Mouse (Mus musculus): ENCODE data around the gene Pex11a. TPM values are rescaled to one million over a fixed set of nuclear protein-coding genes. Genes with fewer than 3 reads are reported as not detected.

The Pex11a gene
- total and polyA plus RNA-seq, 3 experiments: 16.4 to 19.0 (median 18.1) TPM

DNA sequence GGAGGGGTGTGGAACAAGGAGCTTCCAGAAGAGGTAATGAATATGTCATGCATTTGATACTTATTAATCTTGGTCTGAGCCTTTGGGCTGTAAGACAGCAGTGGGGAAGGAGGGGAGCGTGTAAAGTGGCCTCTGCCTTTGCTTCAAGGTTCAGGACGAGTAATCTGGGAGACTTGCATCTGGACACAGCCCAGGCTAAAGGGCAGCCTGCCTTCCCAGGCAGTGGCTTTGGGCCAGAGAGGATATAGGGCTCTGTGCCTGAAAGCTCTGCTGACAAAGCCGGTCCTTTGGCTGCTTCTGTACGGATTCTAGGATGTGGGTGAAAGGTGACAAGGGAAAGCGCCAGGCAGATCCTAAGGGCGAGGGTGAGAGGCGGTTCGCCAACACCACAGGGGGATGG, 8.4 kb downstream of the Pex11a start:
- Histone ChIP-seq H3K9ac (ENCODE audit: low read depth, low read length) (no peak overlapping the region), H3K27ac (no peak overlapping the region; the same call in 1 of the 2 replicates), H3K4me1 (ENCODE audit: control insufficient read depth, insufficient read depth, low read length) (no peaks in the 10 kb centered on the region; the same call in 1 of the 2 replicates), H3K36me3 (ENCODE audit: control insufficient read depth, insufficient read depth, low read length) (no peaks in the 10 kb centered on the region), H3K4me3 (no peak overlapping the region), H3K27me3 (ENCODE audit: control insufficient read depth, insufficient read depth, low read length) (no peaks in the 10 kb centered on the region), H3K79me2 (replicated peaks; ENCODE audit: control insufficient read depth, insufficient read depth, low read length) (no peaks in the 10 kb centered on the region)
- DNase-seq: peak; percentile 62 to 76
- intact Hi-C loops (cut with DNase I): no loop called here
- no peak for TF ChIP-seq EP300 (IDR thresholded peaks at IDR 0.05; ENCODE audit: insufficient read depth, low read depth, low read length)
- TF ChIP-seq CTCF (IDR thresholded peaks at IDR 0.05): no peak
- TF ChIP-seq POLR2A (IDR thresholded peaks at IDR 0.05; ENCODE audit: insufficient read depth, low read depth, low read length): no peak
- 31% methylated on average over 8 of the region's 8 CpGs for WGBS

DNA sequence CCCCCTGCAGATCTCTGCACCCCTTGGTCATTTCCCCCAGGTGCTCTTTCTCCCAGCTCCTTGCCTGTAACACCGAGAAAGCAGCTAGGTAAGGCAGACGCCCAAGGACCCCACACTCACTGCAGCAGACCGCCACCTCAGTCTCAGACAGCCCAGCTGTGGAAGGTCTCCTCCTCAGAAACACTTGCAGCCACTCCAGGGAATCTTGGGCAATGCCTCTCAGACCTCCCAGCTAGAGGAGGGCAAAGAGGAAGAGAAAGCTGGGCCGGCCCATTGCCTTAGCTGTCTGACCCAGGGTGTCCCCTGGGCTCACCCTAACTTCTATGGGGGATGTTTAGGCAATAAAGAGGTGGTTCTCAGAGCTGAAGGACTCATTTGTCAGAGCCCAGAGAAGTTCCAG, 10.3 kb downstream of the Pex11a start, which contains the start of gene Plin1:
Plin1 (minus strand) TSS at position 282 of the 400 bp plus-strand sequence.
- Histone ChIP-seq H3K27ac (no peak within 1 kb of the TSS), H3K9ac (ENCODE audit: low read depth, low read length) (no peak within 1 kb of the TSS), H3K79me2 (replicated peaks; ENCODE audit: control insufficient read depth, insufficient read depth, low read length) (no peaks in the 10 kb centered on the region), H3K27me3 (ENCODE audit: control insufficient read depth, insufficient read depth, low read length) (no peaks in the 10 kb centered on the region), H3K4me1 (ENCODE audit: control insufficient read depth, insufficient read depth, low read length) (no peaks in the 10 kb centered on the region; the same call in 1 of the 2 replicates), H3K36me3 (ENCODE audit: control insufficient read depth, insufficient read depth, low read length) (no peaks in the 10 kb centered on the region), H3K4me3 (no peak within 1 kb of the TSS)
- TF ChIP-seq POLR2A (IDR thresholded peaks at IDR 0.05; ENCODE audit: insufficient read depth, low read depth, low read length): no peak
- TF ChIP-seq EP300 (IDR thresholded peaks at IDR 0.05; ENCODE audit: insufficient read depth, low read depth, low read length): no peak
- no peak for TF ChIP-seq CTCF (IDR thresholded peaks at IDR 0.05)
- no peak for DNase-seq
- 76% methylated on average over 4 of the region's 4 CpGs for whole genome bisulfite sequencing
- intact Hi-C loops (cut with DNase I): no loop called here

DNA sequence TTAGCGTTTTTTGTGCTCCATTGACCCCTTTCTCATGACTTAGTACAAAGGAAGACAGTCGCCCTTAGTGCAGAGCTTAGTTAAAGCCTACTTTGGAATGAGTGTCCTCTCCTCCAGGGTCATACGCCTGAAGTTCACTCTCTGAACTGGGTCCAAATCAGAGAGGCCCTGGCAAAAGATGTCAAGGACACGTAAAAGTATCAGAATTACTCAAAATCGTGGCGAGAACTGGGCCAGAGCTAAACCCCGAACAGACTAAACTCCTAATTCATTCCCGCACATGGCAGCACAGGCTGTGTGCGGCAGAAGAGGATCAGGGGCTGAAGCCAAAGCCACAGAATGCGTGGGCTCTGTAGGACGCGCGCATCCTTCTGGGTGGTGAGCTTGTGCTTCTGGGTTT, 11.5 kb downstream of the Pex11a start:
- no peaks in the 10 kb centered on the region for H3K36me3 ChIP-seq (ENCODE audit: control insufficient read depth, insufficient read depth, low read length)
- 85% methylated on average over 13 of the region's 13 CpGs for WGBS
- no peak for DNase-seq
- TF ChIP-seq POLR2A (IDR thresholded peaks at IDR 0.05; ENCODE audit: insufficient read depth, low read depth, low read length): no peak
- TF ChIP-seq EP300 (IDR thresholded peaks at IDR 0.05; ENCODE audit: insufficient read depth, low read depth, low read length): no peak
- TF ChIP-seq CTCF (IDR thresholded peaks at IDR 0.05): no peak
- no peaks in the 10 kb centered on the region for H3K27me3 ChIP-seq (ENCODE audit: control insufficient read depth, insufficient read depth, low read length)
- intact Hi-C loops (cut with DNase I): loop anchor here (2.0 kb wide), 1 partner anchor 55 kb away; no protein-coding TSS in a partner anchor
- no peak overlapping the region for H3K4me3 ChIP-seq
- H3K27ac ChIP-seq: no peak overlapping the region
- no peak overlapping the region for H3K9ac ChIP-seq (ENCODE audit: low read depth, low read length)
- no peaks in the 10 kb centered on the region; the same call in 1 of the 2 replicates for H3K4me1 ChIP-seq (ENCODE audit: control insufficient read depth, insufficient read depth, low read length)
- no peaks in the 10 kb centered on the region for H3K79me2 ChIP-seq (replicated peaks; ENCODE audit: control insufficient read depth, insufficient read depth, low read length)

DNA sequence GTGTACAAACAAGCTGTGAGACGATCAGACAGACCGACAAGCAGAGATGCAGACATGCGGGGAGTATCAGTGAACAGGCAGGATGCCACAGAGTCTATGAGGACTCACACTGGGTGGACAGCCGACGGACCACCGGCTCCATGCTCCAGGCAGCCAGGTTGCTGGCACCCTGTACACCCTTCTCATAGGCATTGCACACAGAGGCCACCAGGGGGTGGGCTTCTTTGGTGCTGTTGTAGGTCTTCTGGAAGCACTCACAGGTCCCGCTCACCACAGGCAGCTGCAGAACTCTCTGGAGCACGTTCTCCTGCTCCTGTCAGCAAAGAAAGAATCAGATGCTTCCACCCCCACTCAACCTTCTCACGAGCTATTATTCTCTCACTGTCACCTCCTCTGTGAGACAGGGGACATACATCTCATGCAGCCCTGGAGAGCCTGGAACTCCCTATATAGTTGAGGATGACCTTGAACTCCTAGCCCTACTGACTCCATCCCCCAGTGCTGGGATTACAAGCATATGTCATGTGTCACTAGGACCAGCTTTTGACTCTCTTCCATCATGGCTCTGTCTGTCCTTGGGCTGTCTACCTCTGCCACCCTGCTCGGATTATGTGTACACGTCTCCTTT, 13.1 kb downstream of the Pex11a start:
- no peaks in the 10 kb centered on the region for H3K36me3 ChIP-seq (ENCODE audit: control insufficient read depth, insufficient read depth, low read length)
- TF ChIP-seq CTCF (IDR thresholded peaks at IDR 0.05) (peak; percentile 29), EP300 (IDR thresholded peaks at IDR 0.05; ENCODE audit: insufficient read depth, low read depth, low read length) (no peak)
- H3K79me2 ChIP-seq (replicated peaks; ENCODE audit: control insufficient read depth, insufficient read depth, low read length): no peaks in the 10 kb centered on the region
- intact Hi-C loops (cut with DNase I): loop anchor here (2.0 to 5.0 kb wide), 2 partner anchors 57 to 68 kb away; partner anchors contain the start of gene Ticrr
- DNase-seq: no peak
- H3K27me3 ChIP-seq (ENCODE audit: control insufficient read depth, insufficient read depth, low read length): no peaks in the 10 kb centered on the region
- H3K4me3 ChIP-seq: no peak overlapping the region
- H3K9ac ChIP-seq (ENCODE audit: low read depth, low read length): no peak overlapping the region
- H3K27ac ChIP-seq: no peak overlapping the region
- 57% methylated on average over 11 of the region's 11 CpGs for WGBS
- no peaks in the 10 kb centered on the region; the same call in 1 of the 2 replicates for H3K4me1 ChIP-seq (ENCODE audit: control insufficient read depth, insufficient read depth, low read length)

GRCm38 (mm10) chr7:79729169-79729568, 13.8 kb downstream of the Pex11a start:
- WGBS: 7% methylated on average over 8 of the region's 8 CpGs
- Histone ChIP-seq H3K27me3 (ENCODE audit: control insufficient read depth, insufficient read depth, low read length) (no peaks in the 10 kb centered on the region), H3K27ac (no peak overlapping the region), H3K9ac (ENCODE audit: low read depth, low read length) (no peak overlapping the region), H3K79me2 (replicated peaks; ENCODE audit: control insufficient read depth, insufficient read depth, low read length) (no peaks in the 10 kb centered on the region), H3K4me1 (ENCODE audit: control insufficient read depth, insufficient read depth, low read length) (no peaks in the 10 kb centered on the region), H3K4me3 (no peak overlapping the region), H3K36me3 (ENCODE audit: control insufficient read depth, insufficient read depth, low read length) (no peaks in the 10 kb centered on the region)
- intact Hi-C loops (cut with DNase I): loop anchor here (5.0 kb wide), 1 partner anchor 67 kb away; the partner anchor contains the start of gene Ticrr
- no peak for TF ChIP-seq POLR2A (IDR thresholded peaks at IDR 0.05; ENCODE audit: insufficient read depth, low read depth, low read length)
- 0 out of 2 replicates have a peak, but pooled peaks have one; percentile 15 for TF ChIP-seq EP300 (IDR thresholded peaks at IDR 0.05; ENCODE audit: insufficient read depth, low read depth, low read length)
- peak; percentile 87 for TF ChIP-seq CTCF (IDR thresholded peaks at IDR 0.05)
- DNase-seq: peak; percentile 54 to 79

GRCm38 (mm10) chr7:79728219-79728618, 14.7 kb downstream of the Pex11a start:
- Histone ChIP-seq H3K9ac (ENCODE audit: low read depth, low read length) (no peak overlapping the region), H3K79me2 (replicated peaks; ENCODE audit: control insufficient read depth, insufficient read depth, low read length) (no peaks in the 10 kb centered on the region), H3K27ac (no peak overlapping the region), H3K27me3 (ENCODE audit: control insufficient read depth, insufficient read depth, low read length) (no peaks in the 10 kb centered on the region; the same call in 1 of the 2 replicates), H3K36me3 (ENCODE audit: control insufficient read depth, insufficient read depth, low read length) (no peaks in the 10 kb centered on the region), H3K4me1 (ENCODE audit: control insufficient read depth, insufficient read depth, low read length) (no peaks in the 10 kb centered on the region), H3K4me3 (no peak overlapping the region)
- peak; percentile 58 to 70 for DNase-seq
- TF ChIP-seq EP300 (IDR thresholded peaks at IDR 0.05; ENCODE audit: insufficient read depth, low read depth, low read length): peak; percentile 41; the same call in 1 of the 2 replicates
- TF ChIP-seq CTCF (IDR thresholded peaks at IDR 0.05): peak; percentile 90
- no peak for TF ChIP-seq POLR2A (IDR thresholded peaks at IDR 0.05; ENCODE audit: insufficient read depth, low read depth, low read length)
- 32% methylated on average over 6 of the region's 6 CpGs for WGBS
- intact Hi-C loops (cut with DNase I): loop anchor here (1.0 to 5.0 kb wide), 3 partner anchors 66 to 232 kb away; partner anchors contain the start of gene Ticrr

Measured in heart, adult 2 months (tissue).